Mouse (Mus musculus) lung, postnatal 0 days (tissue): ENCODE measurements around the gene Pde3a.

Source experiments
- CTCF ChIP-seq: IDR thresholded peaks from 2 replicates; pipeline ENCODE4 v1.5.1; 2016; ENCODE audit warnings: antibody characterized with exemption, mild to moderate bottlenecking
- EP300 ChIP-seq: IDR thresholded peaks from 2 replicates; pipeline ENCODE4 v1.6.1; 2016; ENCODE audit warnings: antibody characterized with exemption, mild to moderate bottlenecking, control low read depth

DNA sequence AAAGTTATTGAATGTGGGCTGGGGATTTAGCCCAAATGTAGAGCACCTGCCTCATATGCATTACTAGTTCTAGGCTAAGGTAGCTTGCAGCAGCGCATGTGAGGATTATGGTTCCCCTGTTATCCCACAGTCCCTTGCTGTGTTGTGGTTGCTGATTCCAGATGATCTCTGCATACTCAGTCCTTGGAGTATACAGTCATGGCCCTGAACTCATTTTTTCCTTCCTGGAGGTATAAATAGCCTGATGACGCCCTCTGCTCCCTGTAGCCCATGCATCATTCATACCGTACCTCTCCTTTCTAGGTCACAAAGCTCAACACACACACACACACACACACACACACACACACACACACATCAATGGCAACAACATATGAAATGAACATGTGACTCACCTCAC is 72.2 kb downstream of the Pde3a start:
- TF ChIP-seq CTCF, result no peak
- TF ChIP-seq EP300, result no peak
